Mouse (Mus musculus): ENCODE results near the gene Galnt17. TPM values are rescaled to one million over a fixed set of nuclear protein-coding genes. Genes with fewer than 3 reads are reported as not detected.
A peak's percentile ranks its signal among the peaks of the same experiment; 100 is the strongest.

The Galnt17 gene
- polyA plus RNA-seq, 1 experiment from 2014 or later = 10.9 TPM

- H3K9ac ChIP-seq (replicated peaks; ENCODE audit: low read depth, low read length) = no peak overlapping the region
- 83% methylated on average over 2 of the region's 2 CpGs for WGBS
- no peaks in the 10 kb centered on the region for H3K9me3 ChIP-seq (ENCODE audit: control insufficient read depth, low read length)
Measured at GRCm38 (mm10) chr5:131040441-131040840, 267.9 kb downstream of the Galnt17 start.

GRCm38 (mm10) chr5:131039611-131040313 lies 268.5 kb downstream of the Galnt17 start:
- no peak for ATAC-seq
- no peak overlapping the region for H3K9ac ChIP-seq (replicated peaks; ENCODE audit: low read depth, low read length)
- no peaks in the 10 kb centered on the region for H3K9me3 ChIP-seq (ENCODE audit: control insufficient read depth, low read length)
- H3K4me2 ChIP-seq (ENCODE audit: low read length) = no peak overlapping the region
- H3K4me1 ChIP-seq (replicated peaks; ENCODE audit: control insufficient read depth, insufficient read depth, low read length) = no peaks in the 10 kb centered on the region
- no peaks in the 10 kb centered on the region for H3K27me3 ChIP-seq (replicated peaks; ENCODE audit: control insufficient read depth, insufficient read depth, low read length)
- no peak overlapping the region for H3K4me3 ChIP-seq (replicated peaks; ENCODE audit: low read length)
- H3K27ac ChIP-seq (ENCODE audit: low read length) = no peak overlapping the region
- 93% methylated on average over 5 of the region's 5 CpGs for WGBS
- H3K36me3 ChIP-seq (ENCODE audit: control insufficient read depth, insufficient read depth) = no peaks in the 10 kb centered on the region

More at GRCm38 (mm10) chr5:131040441-131040840, 267.9 kb downstream of the Galnt17 start:
- Histone ChIP-seq H3K4me1 (replicated peaks; ENCODE audit: control insufficient read depth, insufficient read depth, low read length) (no peaks in the 10 kb centered on the region), H3K27me3 (replicated peaks; ENCODE audit: control insufficient read depth, insufficient read depth, low read length) (no peaks in the 10 kb centered on the region), H3K36me3 (ENCODE audit: control insufficient read depth, insufficient read depth) (no peaks in the 10 kb centered on the region), H3K27ac (ENCODE audit: low read length) (no peak overlapping the region), H3K4me3 (replicated peaks; ENCODE audit: low read length) (no peak overlapping the region), H3K4me2 (ENCODE audit: low read length) (no peak overlapping the region)
- no peak for ATAC-seq

GRCm38 (mm10) chr5:131024506-131024905 lies 283.8 kb downstream of the Galnt17 start:
- H3K9me3 ChIP-seq (ENCODE audit: control insufficient read depth, low read length) = no peaks in the 10 kb centered on the region
- peaks cover 20% of the 10 kb centered on the region for H3K4me1 ChIP-seq (replicated peaks; ENCODE audit: control insufficient read depth, insufficient read depth, low read length)
- no peaks in the 10 kb centered on the region for H3K36me3 ChIP-seq (ENCODE audit: control insufficient read depth, insufficient read depth)
- WGBS = 89% methylated on average over 3 of the region's 3 CpGs
- no peak overlapping the region for H3K9ac ChIP-seq (replicated peaks; ENCODE audit: low read depth, low read length)
- H3K4me3 ChIP-seq (replicated peaks; ENCODE audit: low read length) = no peak overlapping the region
- no peaks in the 10 kb centered on the region for H3K27me3 ChIP-seq (replicated peaks; ENCODE audit: control insufficient read depth, insufficient read depth, low read length)
- no peak overlapping the region for H3K4me2 ChIP-seq (ENCODE audit: low read length)
- H3K27ac ChIP-seq (ENCODE audit: low read length) = no peak overlapping the region
- no peak for ATAC-seq

DNA sequence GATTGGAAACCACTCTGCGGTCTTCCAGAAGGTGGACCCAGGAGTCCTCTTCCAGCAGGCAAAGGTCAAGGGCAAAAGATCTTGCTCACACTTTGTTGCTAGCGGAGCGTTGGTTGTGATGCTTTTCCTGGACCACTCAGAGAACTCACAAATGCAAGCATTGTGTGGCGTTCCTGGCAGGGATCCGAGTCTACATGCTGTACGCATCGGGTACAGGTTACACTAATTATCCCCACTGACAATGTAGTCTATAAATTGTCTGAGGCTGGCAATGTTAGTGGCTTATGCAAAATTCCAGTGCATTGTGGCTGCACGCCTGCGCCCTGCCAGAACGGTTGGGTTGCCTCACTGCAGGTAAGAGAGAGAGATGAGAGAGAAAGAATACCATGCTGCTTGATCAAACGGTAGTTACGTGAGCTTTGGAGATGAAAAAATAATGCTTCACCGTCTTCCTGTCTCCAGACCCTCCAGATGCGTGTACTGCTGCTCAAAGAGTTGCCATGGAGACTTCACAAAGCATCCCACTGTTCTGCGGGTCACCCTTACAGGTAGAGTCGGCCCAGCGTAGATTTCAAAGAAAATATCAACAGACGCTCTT lies 285.8 kb downstream of the Galnt17 start:
- 48% methylated on average over 18 of the region's 18 CpGs for WGBS
- Histone ChIP-seq H3K27me3 (replicated peaks; ENCODE audit: control insufficient read depth, insufficient read depth, low read length) (no peaks in the 10 kb centered on the region), H3K4me1 (replicated peaks; ENCODE audit: control insufficient read depth, insufficient read depth, low read length) (peaks cover 27% of the 10 kb centered on the region), H3K36me3 (ENCODE audit: control insufficient read depth, insufficient read depth) (no peaks in the 10 kb centered on the region), H3K9ac (replicated peaks; ENCODE audit: low read depth, low read length) (no peak overlapping the region), H3K4me2 (ENCODE audit: low read length) (no peak overlapping the region), H3K4me3 (replicated peaks; ENCODE audit: low read length) (no peak overlapping the region), H3K9me3 (ENCODE audit: control insufficient read depth, low read length) (no peaks in the 10 kb centered on the region), H3K27ac (ENCODE audit: low read length) (peak overlapping the region; percentile 1; the same call in 1 of the 2 replicates)
- peak; percentile 35; the same call in 1 of the 2 replicates for ATAC-seq

DNA sequence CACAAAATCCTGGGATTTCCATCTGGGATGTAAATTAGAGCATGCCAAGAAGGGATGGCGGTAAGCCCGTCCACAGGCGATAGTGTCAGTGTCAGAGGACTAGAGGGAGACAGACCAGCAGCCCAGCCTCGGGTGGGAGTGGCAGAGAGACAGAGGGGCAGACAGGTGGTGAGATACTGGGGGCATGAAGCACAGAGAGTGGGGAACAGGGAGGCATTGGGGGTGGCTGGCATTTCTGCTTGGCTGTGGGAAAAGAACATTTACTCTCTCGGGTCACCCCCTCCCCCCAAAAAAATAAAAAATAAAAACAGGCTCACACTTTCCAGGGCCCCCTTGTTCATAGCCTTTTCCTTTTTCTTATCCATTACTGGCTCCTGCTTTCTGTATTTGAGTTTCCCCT lies 287.4 kb downstream of the Galnt17 start:
- Histone ChIP-seq H3K27me3 (replicated peaks; ENCODE audit: control insufficient read depth, insufficient read depth, low read length) (no peaks in the 10 kb centered on the region), H3K9me3 (ENCODE audit: control insufficient read depth, low read length) (no peaks in the 10 kb centered on the region), H3K4me3 (replicated peaks; ENCODE audit: low read length) (no peak overlapping the region), H3K27ac (ENCODE audit: low read length) (0 out of 2 replicates have a peak overlapping the region, but pooled peaks have one; percentile 3), H3K9ac (replicated peaks; ENCODE audit: low read depth, low read length) (no peak overlapping the region), H3K36me3 (ENCODE audit: control insufficient read depth, insufficient read depth) (no peaks in the 10 kb centered on the region), H3K4me1 (replicated peaks; ENCODE audit: control insufficient read depth, insufficient read depth, low read length) (peaks cover 27% of the 10 kb centered on the region), H3K4me2 (ENCODE audit: low read length) (no peak overlapping the region)
- ATAC-seq = no peak
- WGBS = 43% methylated on average over 5 of the region's 5 CpGs

DNA sequence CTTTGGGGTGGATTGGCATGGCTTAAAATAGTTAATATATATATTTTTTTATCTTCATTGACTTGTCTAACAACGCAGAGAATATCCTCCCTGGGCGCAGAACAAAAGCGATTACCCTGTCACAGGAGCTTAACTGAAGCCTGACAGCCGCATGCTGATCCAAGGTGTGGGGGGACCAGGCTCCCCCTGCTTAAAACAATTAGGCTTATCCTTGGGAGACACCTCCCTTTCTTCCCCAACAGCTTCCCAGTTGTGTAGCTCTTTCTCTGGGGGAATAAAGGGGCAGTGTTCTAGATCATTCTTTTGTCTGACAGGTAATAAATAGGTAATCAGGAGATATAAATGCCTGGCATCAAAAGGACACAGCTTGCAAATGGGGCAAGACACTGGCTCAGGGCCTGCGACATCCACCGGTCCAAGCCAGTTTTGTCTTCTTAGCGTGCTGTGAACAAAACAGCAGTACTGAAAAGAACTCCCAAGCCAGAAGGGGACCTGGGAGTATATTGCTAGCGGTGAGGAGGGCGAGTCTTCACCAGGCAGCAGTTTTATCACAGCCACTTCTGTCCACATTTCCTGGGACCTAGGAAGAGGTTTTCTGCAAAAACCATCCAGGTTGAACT lies 288.8 kb downstream of the Galnt17 start:
- Histone ChIP-seq H3K9me3 (ENCODE audit: control insufficient read depth, low read length) (no peaks in the 10 kb centered on the region), H3K4me1 (replicated peaks; ENCODE audit: control insufficient read depth, insufficient read depth, low read length) (peaks cover 27% of the 10 kb centered on the region), H3K4me3 (replicated peaks; ENCODE audit: low read length) (no peak overlapping the region), H3K4me2 (ENCODE audit: low read length) (no peak overlapping the region), H3K36me3 (ENCODE audit: control insufficient read depth, insufficient read depth) (no peaks in the 10 kb centered on the region), H3K27ac (ENCODE audit: low read length) (peak overlapping the region; percentile 65), H3K9ac (replicated peaks; ENCODE audit: low read depth, low read length) (no peak overlapping the region), H3K27me3 (replicated peaks; ENCODE audit: control insufficient read depth, insufficient read depth, low read length) (no peaks in the 10 kb centered on the region)
- peak; percentile 76 for ATAC-seq
- 7% methylated on average over 9 of the region's 9 CpGs for WGBS

DNA sequence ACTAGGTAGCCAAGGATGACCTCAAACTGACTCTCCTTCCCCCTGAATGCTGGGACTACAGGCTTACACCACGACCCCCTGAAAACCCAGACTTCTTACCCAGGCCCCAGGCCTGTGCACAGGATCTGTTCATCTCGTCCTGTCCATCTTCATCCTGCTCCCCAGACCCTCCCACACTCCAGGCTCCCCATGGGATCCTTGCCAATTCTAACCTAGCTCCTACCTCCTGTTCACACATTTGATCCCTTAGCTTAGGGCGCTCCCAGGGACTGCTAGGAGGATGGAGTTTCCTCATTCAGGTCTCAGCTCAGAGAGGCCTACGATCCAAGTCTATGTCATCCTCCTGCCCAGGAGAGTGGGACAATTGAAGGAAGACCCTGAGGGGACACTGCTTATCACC lies 292.2 kb downstream of the Galnt17 start:
- H3K27ac ChIP-seq (ENCODE audit: low read length) = no peak overlapping the region
- no peak overlapping the region for H3K9ac ChIP-seq (replicated peaks; ENCODE audit: low read depth, low read length)
- peaks cover 18% of the 10 kb centered on the region for H3K4me1 ChIP-seq (replicated peaks; ENCODE audit: control insufficient read depth, insufficient read depth, low read length)

DNA sequence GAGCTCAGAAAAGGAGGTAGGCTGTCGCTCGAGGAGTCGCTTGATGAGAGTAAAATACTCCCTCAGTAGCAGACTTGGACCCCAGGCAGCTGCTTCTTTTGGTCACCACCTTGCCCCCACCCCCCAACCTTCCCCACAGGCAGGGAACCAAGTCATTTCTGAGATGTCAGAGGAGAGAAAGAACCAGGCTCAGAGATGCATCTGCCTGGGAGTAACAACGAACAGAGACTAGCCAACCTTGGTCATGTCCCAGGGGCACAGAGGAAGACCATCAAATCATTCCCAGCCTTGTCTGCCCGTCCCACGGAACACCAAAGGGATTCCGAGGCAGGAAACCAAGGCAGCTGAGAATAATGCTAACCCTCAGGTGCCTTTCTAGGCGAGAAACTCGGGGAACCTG lies 293.0 kb downstream of the Galnt17 start:
- no peak overlapping the region for H3K9ac ChIP-seq (replicated peaks; ENCODE audit: low read depth, low read length)
- WGBS = 80% methylated on average over 9 of the region's 9 CpGs

More for the DNA sequence above, 292.2 kb downstream of the Galnt17 start:
- Histone ChIP-seq H3K36me3 (ENCODE audit: control insufficient read depth, insufficient read depth) (no peaks in the 10 kb centered on the region), H3K4me3 (replicated peaks; ENCODE audit: low read length) (no peak overlapping the region), H3K9me3 (ENCODE audit: control insufficient read depth, low read length) (no peaks in the 10 kb centered on the region), H3K4me2 (ENCODE audit: low read length) (no peak overlapping the region), H3K27me3 (replicated peaks; ENCODE audit: control insufficient read depth, insufficient read depth, low read length) (no peaks in the 10 kb centered on the region)
- WGBS = 82% methylated on average over 4 of the region's 4 CpGs
- ATAC-seq = no peak

DNA sequence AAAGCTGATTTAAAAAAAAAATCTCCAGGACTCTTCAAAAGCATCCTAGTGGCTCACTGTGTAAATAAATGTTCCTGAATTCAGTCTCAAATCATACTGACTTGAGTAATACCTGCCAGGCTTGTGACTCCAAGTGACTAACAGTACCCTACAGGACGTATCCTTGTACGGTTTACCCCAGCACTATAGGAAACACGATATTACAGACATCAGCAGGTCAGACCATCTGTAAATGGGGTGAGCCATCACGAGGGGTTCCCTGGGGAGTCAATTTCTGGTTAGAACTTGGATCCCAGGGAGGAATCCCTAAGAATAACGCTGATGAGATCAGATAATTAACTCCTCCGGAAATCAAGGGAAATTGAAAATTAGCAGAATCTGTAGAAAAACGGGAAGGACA lies 294.5 kb downstream of the Galnt17 start:
- Histone ChIP-seq H3K9me3 (ENCODE audit: control insufficient read depth, low read length) (no peaks in the 10 kb centered on the region), H3K27me3 (replicated peaks; ENCODE audit: control insufficient read depth, insufficient read depth, low read length) (no peaks in the 10 kb centered on the region), H3K4me1 (replicated peaks; ENCODE audit: control insufficient read depth, insufficient read depth, low read length) (peaks cover 1% of the 10 kb centered on the region), H3K4me3 (replicated peaks; ENCODE audit: low read length) (no peak overlapping the region), H3K9ac (replicated peaks; ENCODE audit: low read depth, low read length) (no peak overlapping the region), H3K36me3 (ENCODE audit: control insufficient read depth, insufficient read depth) (no peaks in the 10 kb centered on the region), H3K27ac (ENCODE audit: low read length) (no peak overlapping the region), H3K4me2 (ENCODE audit: low read length) (no peak overlapping the region)
- ATAC-seq = no peak
- 80% methylated on average over 7 of the region's 7 CpGs for WGBS

More for the DNA sequence above, 293.0 kb downstream of the Galnt17 start:
- no peaks in the 10 kb centered on the region for H3K36me3 ChIP-seq (ENCODE audit: control insufficient read depth, insufficient read depth)
- H3K27ac ChIP-seq (ENCODE audit: low read length) = no peak overlapping the region
- no peak overlapping the region for H3K4me3 ChIP-seq (replicated peaks; ENCODE audit: low read length)
- no peaks in the 10 kb centered on the region for H3K27me3 ChIP-seq (replicated peaks; ENCODE audit: control insufficient read depth, insufficient read depth, low read length)
- no peak overlapping the region for H3K4me2 ChIP-seq (ENCODE audit: low read length)
- no peaks in the 10 kb centered on the region for H3K9me3 ChIP-seq (ENCODE audit: control insufficient read depth, low read length)
- ATAC-seq = no peak
- H3K4me1 ChIP-seq (replicated peaks; ENCODE audit: control insufficient read depth, insufficient read depth, low read length) = peaks cover 15% of the 10 kb centered on the region
